Mouse (Mus musculus) liver, adult 2 months (tissue): ENCODE results near the gene Nf1.

Source experiments
- CTCF ChIP-seq: fragments of 200-500 bp; IDR thresholded peaks from 2 replicates; pipeline ENCODE4 v1.5.1; 2011; ENCODE audit warnings: low read depth, low read length, control low read depth
- POLR2A ChIP-seq: fragments of 200-500 bp; IDR thresholded peaks from 2 replicates; pipeline ENCODE4 v1.6.1; 2011; ENCODE audit warnings: low read length, control low read depth; ENCODE audit not compliant: insufficient read depth; ENCODE audit errors: extremely low read depth

DNA sequence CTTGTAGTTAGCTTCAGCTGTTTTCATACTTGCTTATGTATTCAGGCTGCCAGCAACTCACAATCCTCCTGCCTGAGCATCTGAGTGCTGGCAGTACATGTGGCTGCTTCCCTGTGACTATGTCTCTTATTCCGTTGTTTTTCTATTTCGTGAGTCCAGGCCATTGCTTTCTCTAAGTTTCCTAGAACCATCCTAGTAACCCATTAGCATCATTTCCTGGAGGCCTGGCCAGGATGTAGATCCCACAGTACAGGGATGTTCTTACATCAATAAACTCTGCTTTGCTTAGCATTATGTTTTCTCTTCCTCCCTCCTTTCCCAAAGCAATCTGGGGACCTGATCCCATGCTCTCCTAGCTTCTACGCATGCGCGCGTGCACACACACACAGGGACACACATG lies 4.4 kb upstream of the Nf1 start:
- TF ChIP-seq CTCF = no peak
- TF ChIP-seq POLR2A = no peak
